8 mouse cellular contexts compared by ENCODE assay signal in the genomic region with DNA sequence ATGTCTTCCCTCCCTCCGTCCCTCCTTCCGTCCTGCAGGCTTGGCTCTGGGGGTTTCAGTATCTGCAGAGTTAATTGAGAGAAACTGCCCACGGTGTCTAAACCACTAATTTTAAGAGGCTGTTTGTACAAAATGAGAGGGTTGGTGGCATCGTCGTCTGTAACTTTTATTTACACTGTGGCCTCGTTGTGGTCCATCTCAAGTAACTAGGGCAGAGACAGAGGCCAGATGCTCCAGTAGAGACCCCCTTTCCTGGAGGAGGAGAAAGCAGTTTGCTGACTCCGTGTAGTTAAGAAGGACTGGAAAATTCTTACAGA. TPM values are rescaled to one million over a fixed set of nuclear protein-coding genes. Genes with fewer than 3 reads are reported as not detected.
DNase-seq lines count a peak whose midpoint lies in the region; ATAC-seq and TF ChIP-seq lines count a peak whose summit lies in the region.

No protein-coding gene starts in this region.

- no peak for TF ChIP-seq CTCF in intestine, postnatal 0 days (IDR thresholded peaks at IDR 0.05; ENCODE audit: low read depth)

- H3K36me3 ChIP-seq in lung, embryonic 15.5 days: peaks cover 4% of the 10 kb centered on the region; the same call in 1 of the 2 replicates
- no peaks in the 10 kb centered on the region for H3K36me3 ChIP-seq in embryonic facial prominence, embryonic 13.5 days
- H3K36me3 ChIP-seq in intestine, postnatal 0 days (ENCODE audit: control insufficient read depth, insufficient read depth): peaks cover 12% of the 10 kb centered on the region
- peaks cover 15% of the 10 kb centered on the region for H3K36me3 ChIP-seq in neural tube, embryonic 15.5 days

- DNase-seq in lung, postnatal 4 days: no peak
- DNase-seq in cerebellum, postnatal 4 days (ENCODE audit: low spot score in 2 of 2): no peak
- no peak for DNase-seq in cerebellum, postnatal 36 days

- peak overlapping the region; percentile 82 for H3K4me2 ChIP-seq in lung, embryonic 15.5 days
- peak overlapping the region; percentile 68 for H3K4me2 ChIP-seq in embryonic facial prominence, embryonic 13.5 days
- H3K4me2 ChIP-seq in intestine, postnatal 0 days (replicated peaks; ENCODE audit: low read depth): peak overlapping the region; percentile 86
- H3K4me2 ChIP-seq in neural tube, embryonic 15.5 days: peak overlapping the region; percentile 62

- WGBS in lung, embryonic 15.5 days: 0% methylated on average over 7 of the region's 7 CpGs
- WGBS in embryonic facial prominence, embryonic 13.5 days: under 1% methylated on average over 7 of the region's 7 CpGs
- under 1% methylated on average over 7 of the region's 7 CpGs for WGBS in intestine, postnatal 0 days
- WGBS in neural tube, embryonic 15.5 days: 0% methylated on average over 7 of the region's 7 CpGs

- peaks cover 40% of the 10 kb centered on the region for H3K4me1 ChIP-seq in lung, embryonic 15.5 days
- H3K4me1 ChIP-seq in embryonic facial prominence, embryonic 13.5 days: peaks cover 48% of the 10 kb centered on the region
- 0 out of 2 replicates have a peak, but pooled peaks cover 4% of the 10 kb centered on the region for H3K4me1 ChIP-seq in intestine, postnatal 0 days (replicated peaks; ENCODE audit: control insufficient read depth, insufficient read depth, low read length)
- peaks cover 63% of the 10 kb centered on the region for H3K4me1 ChIP-seq in neural tube, embryonic 15.5 days

- H3K4me3 ChIP-seq in lung, embryonic 15.5 days: peak overlapping the region; percentile 87
- peak overlapping the region; percentile 90 for H3K4me3 ChIP-seq in embryonic facial prominence, embryonic 13.5 days
- peak overlapping the region; percentile 86 for H3K4me3 ChIP-seq in intestine, postnatal 0 days (ENCODE audit: low read depth, low read length)
- H3K4me3 ChIP-seq in neural tube, embryonic 15.5 days (replicated peaks): peak overlapping the region; percentile 91

- no peaks in the 10 kb centered on the region for H3K9me3 ChIP-seq in lung, embryonic 15.5 days
- H3K9me3 ChIP-seq in embryonic facial prominence, embryonic 13.5 days: no peaks in the 10 kb centered on the region
- no peaks in the 10 kb centered on the region for H3K9me3 ChIP-seq in intestine, postnatal 0 days (ENCODE audit: control insufficient read depth)
- no peaks in the 10 kb centered on the region for H3K9me3 ChIP-seq in neural tube, embryonic 15.5 days (replicated peaks)

- H3K9ac ChIP-seq in lung, embryonic 15.5 days: peak overlapping the region; percentile 95
- H3K9ac ChIP-seq in embryonic facial prominence, embryonic 13.5 days: peak overlapping the region; percentile 95
- H3K9ac ChIP-seq in intestine, postnatal 0 days (ENCODE audit: low read depth, low read length): peak overlapping the region; percentile 91
- peak overlapping the region; percentile 88 for H3K9ac ChIP-seq in neural tube, embryonic 15.5 days (replicated peaks)

- H3K27ac ChIP-seq in lung, embryonic 15.5 days: peak overlapping the region; percentile 98
- peak overlapping the region; percentile 98 for H3K27ac ChIP-seq in embryonic facial prominence, embryonic 13.5 days
- H3K27ac ChIP-seq in intestine, postnatal 0 days (ENCODE audit: low read depth, low read length): peak overlapping the region; percentile 92
- peak overlapping the region; percentile 98 for H3K27ac ChIP-seq in neural tube, embryonic 15.5 days (replicated peaks)

- no peak for ATAC-seq in lung, embryonic 15.5 days (ENCODE audit: borderline replicate concordance, extremely low read depth, low FRiP score, low TSS enrichment)
- ATAC-seq in embryonic facial prominence, embryonic 13.5 days (ENCODE audit: insufficient number of reproducible peaks, insufficient read depth, low FRiP score, low TSS enrichment, low read depth): no peak
- ATAC-seq in intestine, postnatal 0 days: no peak
- no peak for ATAC-seq in neural tube, embryonic 15.5 days (ENCODE audit: low FRiP score)
- ATAC-seq in cerebellum, adult (ENCODE audit: insufficient number of reproducible peaks, low FRiP score, low TSS enrichment): no peak

- no peaks in the 10 kb centered on the region for H3K27me3 ChIP-seq in lung, embryonic 15.5 days
- H3K27me3 ChIP-seq in embryonic facial prominence, embryonic 13.5 days: no peaks in the 10 kb centered on the region
- H3K27me3 ChIP-seq in intestine, postnatal 0 days (replicated peaks; ENCODE audit: control insufficient read depth, insufficient read depth, low read length): no peaks in the 10 kb centered on the region
- H3K27me3 ChIP-seq in neural tube, embryonic 15.5 days (replicated peaks): no peaks in the 10 kb centered on the region

RNA-seq across cellular contexts. Expression of gene Ptpa, which starts 0.8 kb away (rescaled TPM):
- 164 and 165 TPM in 2 replicates for polyA plus RNA-seq in lung, embryonic 15.5 days (2015; fragmentation: Nextera tagmentation; extraction: Ambion mirVana)
- 150 and 163 TPM in 2 replicates for polyA plus RNA-seq in embryonic facial prominence, embryonic 13.5 days (2015; fragmentation: Nextera tagmentation; extraction: Ambion mirVana)
- polyA plus RNA-seq in intestine, postnatal 0 days (2015; fragmentation: Nextera tagmentation; extraction: Ambion mirVana): 70.9 and 71.4 TPM in 2 replicates
- polyA plus RNA-seq in neural tube, embryonic 15.5 days (2015; fragmentation: Nextera tagmentation; extraction: Ambion mirVana): 138 and 145 TPM in 2 replicates

RNA-seq across cellular contexts. Expression of gene Crat, which starts 1.0 kb away (rescaled TPM):
- polyA plus RNA-seq in lung, embryonic 15.5 days (2015; fragmentation: Nextera tagmentation; extraction: Ambion mirVana): 32.0 and 34.1 TPM in 2 replicates
- 22.5 and 25.0 TPM in 2 replicates for polyA plus RNA-seq in embryonic facial prominence, embryonic 13.5 days (2015; fragmentation: Nextera tagmentation; extraction: Ambion mirVana)
- polyA plus RNA-seq in intestine, postnatal 0 days (2015; fragmentation: Nextera tagmentation; extraction: Ambion mirVana): 46.1 and 46.4 TPM in 2 replicates
- polyA plus RNA-seq in neural tube, embryonic 15.5 days (2015; fragmentation: Nextera tagmentation; extraction: Ambion mirVana): 21.3 and 26.8 TPM in 2 replicates

RNA-seq across cellular contexts. Expression of gene Dolpp1, which starts 24.6 kb away (rescaled TPM):
- 37.7 and 46.9 TPM in 2 replicates for polyA plus RNA-seq in lung, embryonic 15.5 days (2015; fragmentation: Nextera tagmentation; extraction: Ambion mirVana)
- polyA plus RNA-seq in embryonic facial prominence, embryonic 13.5 days (2015; fragmentation: Nextera tagmentation; extraction: Ambion mirVana): 31.9 and 34.9 TPM in 2 replicates
- 39.5 and 41.5 TPM in 2 replicates for polyA plus RNA-seq in intestine, postnatal 0 days (2015; fragmentation: Nextera tagmentation; extraction: Ambion mirVana)
- polyA plus RNA-seq in neural tube, embryonic 15.5 days (2015; fragmentation: Nextera tagmentation; extraction: Ambion mirVana): 59.0 and 63.2 TPM in 2 replicates

RNA-seq across cellular contexts. Expression of gene Miga2, which starts 52.6 kb away (rescaled TPM):
- polyA plus RNA-seq in lung, embryonic 15.5 days (2015; fragmentation: Nextera tagmentation; extraction: Ambion mirVana): 21.2 and 24.2 TPM in 2 replicates
- polyA plus RNA-seq in embryonic facial prominence, embryonic 13.5 days (2015; fragmentation: Nextera tagmentation; extraction: Ambion mirVana): 23.9 and 27.7 TPM in 2 replicates
- 12.6 TPM in 2 replicates for polyA plus RNA-seq in intestine, postnatal 0 days (2015; fragmentation: Nextera tagmentation; extraction: Ambion mirVana)
- 32.7 and 35.8 TPM in 2 replicates for polyA plus RNA-seq in neural tube, embryonic 15.5 days (2015; fragmentation: Nextera tagmentation; extraction: Ambion mirVana)

RNA-seq across cellular contexts. Expression of gene Ier5l, which starts 57.4 kb away (rescaled TPM):
- 2.0 and 2.8 TPM in 2 replicates for polyA plus RNA-seq in lung, embryonic 15.5 days (2015; fragmentation: Nextera tagmentation; extraction: Ambion mirVana)
- 3.5 and 4.0 TPM in 2 replicates for polyA plus RNA-seq in embryonic facial prominence, embryonic 13.5 days (2015; fragmentation: Nextera tagmentation; extraction: Ambion mirVana)
- 1.6 and 2.2 TPM in 2 replicates for polyA plus RNA-seq in intestine, postnatal 0 days (2015; fragmentation: Nextera tagmentation; extraction: Ambion mirVana)
- polyA plus RNA-seq in neural tube, embryonic 15.5 days (2015; fragmentation: Nextera tagmentation; extraction: Ambion mirVana): 1.4 and 1.9 TPM in 2 replicates
